Mouse (Mus musculus): ENCODE measurements around the gene Cbln3. TPM values are rescaled to one million over a fixed set of nuclear protein-coding genes. Genes with fewer than 3 reads are reported as not detected.

Gene Cbln3
- polyA plus RNA-seq (2015; fragmentation: Nextera tagmentation; extraction: Ambion mirVana): 0.14 and 0.21 TPM in 2 replicates

GRCm38 (mm10) chr14:55884166-55884565 lies at the start of gene Cbln3:
TSS of gene Cbln3 (minus strand) at chr14:55884392.
- H3K27me3 ChIP-seq (replicated peaks; ENCODE audit: control insufficient read depth, insufficient read depth, low read length): no peaks in the 10 kb centered on the region
- peak within 1 kb of the TSS; percentile 88 for H3K4me2 ChIP-seq (ENCODE audit: low read length)
- WGBS: 26% methylated on average over 4 of the region's 4 CpGs
- H3K27ac ChIP-seq (ENCODE audit: low read length): peak within 1 kb of the TSS; percentile 61
- H3K9ac ChIP-seq (replicated peaks; ENCODE audit: low read depth, low read length): peak within 1 kb of the TSS; percentile 90
- peaks cover 21% of the 10 kb centered on the region for H3K4me1 ChIP-seq (replicated peaks; ENCODE audit: control insufficient read depth, insufficient read depth, low read length)
- peaks cover 3% of the 10 kb centered on the region; the same call in 1 of the 2 replicates for H3K36me3 ChIP-seq (ENCODE audit: control insufficient read depth, insufficient read depth)
- peak; percentile 16 for ATAC-seq
- H3K9me3 ChIP-seq (ENCODE audit: control insufficient read depth, low read length): no peaks in the 10 kb centered on the region
- H3K4me3 ChIP-seq (replicated peaks; ENCODE audit: low read length): peak within 1 kb of the TSS; percentile 92

DNA sequence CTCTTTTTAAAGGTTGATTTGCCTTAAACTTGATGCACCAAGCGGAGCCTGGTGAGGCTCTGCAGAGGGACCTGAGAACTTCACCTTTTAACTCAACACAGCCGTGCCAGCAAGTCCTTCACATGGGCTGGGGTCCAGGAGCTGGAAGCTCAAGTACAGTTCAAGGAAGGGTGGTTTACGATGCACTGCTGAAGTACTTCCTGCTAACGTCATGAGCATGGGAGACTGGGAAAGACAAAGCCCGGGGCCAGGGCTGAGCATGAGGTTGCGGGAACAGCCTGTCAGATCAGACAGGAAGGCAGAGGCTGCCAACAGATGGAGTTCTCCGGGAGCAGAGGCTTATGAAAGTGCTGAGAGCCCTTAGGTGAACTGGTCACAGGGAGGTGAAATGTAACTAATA lies 49.4 kb upstream of the Cbln3 start:
- H3K4me3 ChIP-seq (replicated peaks; ENCODE audit: low read length): no peak overlapping the region
- 65% methylated on average over 7 of the region's 7 CpGs for WGBS
- H3K36me3 ChIP-seq (ENCODE audit: control insufficient read depth, insufficient read depth): no peaks in the 10 kb centered on the region
- no peak for ATAC-seq
- H3K27me3 ChIP-seq (replicated peaks; ENCODE audit: control insufficient read depth, insufficient read depth, low read length): no peaks in the 10 kb centered on the region
- no peaks in the 10 kb centered on the region for H3K9me3 ChIP-seq (ENCODE audit: control insufficient read depth, low read length)
- no peak overlapping the region for H3K4me2 ChIP-seq (ENCODE audit: low read length)
- no peaks in the 10 kb centered on the region for H3K4me1 ChIP-seq (replicated peaks; ENCODE audit: control insufficient read depth, insufficient read depth, low read length)
- H3K27ac ChIP-seq (ENCODE audit: low read length): no peak overlapping the region
- no peak overlapping the region for H3K9ac ChIP-seq (replicated peaks; ENCODE audit: low read depth, low read length)

DNA sequence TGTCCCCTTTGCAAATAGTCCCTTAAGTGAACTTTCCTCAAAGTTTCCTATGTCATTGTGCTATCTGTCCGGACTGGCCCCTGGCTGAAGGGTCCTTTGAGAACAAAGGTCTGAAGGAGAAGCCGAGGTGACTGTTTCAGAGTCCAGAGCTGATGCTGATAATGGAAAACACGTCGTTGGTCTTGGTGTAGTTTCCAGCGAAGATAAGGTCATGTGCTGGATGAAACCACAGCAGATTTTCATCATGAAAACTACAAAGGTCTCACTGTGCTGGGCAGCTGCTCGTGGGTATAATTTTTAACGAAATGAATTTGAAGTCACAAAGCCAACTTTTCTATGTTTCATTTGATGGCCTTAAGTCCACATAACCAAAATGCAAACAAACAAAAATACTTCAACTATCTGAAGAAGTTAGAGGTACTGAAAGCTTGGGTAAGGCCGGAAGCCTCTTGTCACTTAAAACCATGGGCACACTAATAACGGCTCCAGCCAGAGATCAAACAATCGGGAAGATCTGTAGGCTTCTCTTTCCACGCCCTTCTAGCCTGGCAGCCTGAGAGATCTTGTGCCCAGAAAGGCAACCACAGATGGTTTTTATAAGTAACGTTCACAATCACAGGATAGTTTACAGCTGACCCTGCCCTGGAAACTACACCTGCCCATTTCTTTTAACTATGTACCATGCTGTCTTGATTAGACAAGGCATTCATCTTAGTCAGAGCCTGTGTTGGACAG lies 45.2 kb upstream of the Cbln3 start:
- Histone ChIP-seq H3K27ac (ENCODE audit: low read length) (no peak overlapping the region), H3K9ac (replicated peaks; ENCODE audit: low read depth, low read length) (no peak overlapping the region), H3K4me1 (replicated peaks; ENCODE audit: control insufficient read depth, insufficient read depth, low read length) (no peaks in the 10 kb centered on the region), H3K4me3 (replicated peaks; ENCODE audit: low read length) (no peak overlapping the region), H3K36me3 (ENCODE audit: control insufficient read depth, insufficient read depth) (no peaks in the 10 kb centered on the region), H3K27me3 (replicated peaks; ENCODE audit: control insufficient read depth, insufficient read depth, low read length) (no peaks in the 10 kb centered on the region), H3K4me2 (ENCODE audit: low read length) (no peak overlapping the region), H3K9me3 (ENCODE audit: control insufficient read depth, low read length) (no peaks in the 10 kb centered on the region)
- ATAC-seq: no peak
- 86% methylated on average over 12 of the region's 12 CpGs for WGBS

- ATAC-seq: no peak
- 91% methylated on average over 4 of the region's 4 CpGs for whole genome bisulfite sequencing
- Histone ChIP-seq H3K4me1 (replicated peaks; ENCODE audit: control insufficient read depth, insufficient read depth, low read length) (no peaks in the 10 kb centered on the region), H3K27me3 (replicated peaks; ENCODE audit: control insufficient read depth, insufficient read depth, low read length) (no peaks in the 10 kb centered on the region), H3K4me2 (ENCODE audit: low read length) (no peak overlapping the region), H3K9me3 (ENCODE audit: control insufficient read depth, low read length) (no peaks in the 10 kb centered on the region), H3K9ac (replicated peaks; ENCODE audit: low read depth, low read length) (no peak overlapping the region), H3K36me3 (ENCODE audit: control insufficient read depth, insufficient read depth) (no peaks in the 10 kb centered on the region), H3K27ac (ENCODE audit: low read length) (no peak overlapping the region), H3K4me3 (replicated peaks; ENCODE audit: low read length) (no peak overlapping the region)
Measured at GRCm38 (mm10) chr14:55926847-55927246, 42.7 kb upstream of the Cbln3 start.

- WGBS: 92% methylated on average over 7 of the region's 7 CpGs
- Histone ChIP-seq H3K27me3 (replicated peaks; ENCODE audit: control insufficient read depth, insufficient read depth, low read length) (no peaks in the 10 kb centered on the region), H3K27ac (ENCODE audit: low read length) (no peak overlapping the region), H3K4me3 (replicated peaks; ENCODE audit: low read length) (no peak overlapping the region), H3K9me3 (ENCODE audit: control insufficient read depth, low read length) (no peaks in the 10 kb centered on the region), H3K4me2 (ENCODE audit: low read length) (no peak overlapping the region), H3K9ac (replicated peaks; ENCODE audit: low read depth, low read length) (no peak overlapping the region), H3K36me3 (ENCODE audit: control insufficient read depth, insufficient read depth) (no peaks in the 10 kb centered on the region), H3K4me1 (replicated peaks; ENCODE audit: control insufficient read depth, insufficient read depth, low read length) (no peaks in the 10 kb centered on the region)
- ATAC-seq: no peak
Measured at GRCm38 (mm10) chr14:55922475-55923232, 38.5 kb upstream of the Cbln3 start.

- H3K36me3 ChIP-seq (ENCODE audit: control insufficient read depth, insufficient read depth): no peaks in the 10 kb centered on the region
- no peak overlapping the region for H3K27ac ChIP-seq (ENCODE audit: low read length)
- ATAC-seq: peak; percentile 88
- 0 out of 2 replicates have a peak overlapping the region, but pooled peaks have one; percentile 5 for H3K4me2 ChIP-seq (ENCODE audit: low read length)
- H3K9ac ChIP-seq (replicated peaks; ENCODE audit: low read depth, low read length): no peak overlapping the region
- H3K4me1 ChIP-seq (replicated peaks; ENCODE audit: control insufficient read depth, insufficient read depth, low read length): no peaks in the 10 kb centered on the region
- WGBS: 42% methylated on average over 14 of the region's 14 CpGs
- H3K4me3 ChIP-seq (replicated peaks; ENCODE audit: low read length): no peak overlapping the region
- H3K9me3 ChIP-seq (ENCODE audit: control insufficient read depth, low read length): no peaks in the 10 kb centered on the region
- no peaks in the 10 kb centered on the region for H3K27me3 ChIP-seq (replicated peaks; ENCODE audit: control insufficient read depth, insufficient read depth, low read length)
Measured at GRCm38 (mm10) chr14:55918240-55919082, 34.3 kb upstream of the Cbln3 start.

DNA sequence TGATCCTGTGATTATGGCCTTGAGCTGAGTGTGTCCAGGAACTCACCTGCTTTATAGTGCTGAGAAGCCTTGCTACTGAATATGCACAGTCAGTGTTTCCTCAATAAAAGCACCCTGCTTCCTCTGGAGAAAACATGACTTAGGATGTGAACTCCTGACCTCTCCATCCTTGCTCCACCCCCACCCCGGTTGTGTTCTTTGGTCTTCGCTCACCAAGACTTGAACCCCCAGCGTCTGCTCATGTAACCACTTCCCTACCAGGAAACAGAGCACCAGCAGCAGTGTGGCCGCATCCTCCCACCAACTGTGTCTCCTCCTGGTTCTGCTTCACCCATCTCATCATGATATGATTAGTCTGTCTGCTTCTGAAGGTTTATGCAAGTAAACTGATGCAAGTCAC lies 29.2 kb upstream of the Cbln3 start:
- 66% methylated on average over 4 of the region's 4 CpGs for WGBS

DNA sequence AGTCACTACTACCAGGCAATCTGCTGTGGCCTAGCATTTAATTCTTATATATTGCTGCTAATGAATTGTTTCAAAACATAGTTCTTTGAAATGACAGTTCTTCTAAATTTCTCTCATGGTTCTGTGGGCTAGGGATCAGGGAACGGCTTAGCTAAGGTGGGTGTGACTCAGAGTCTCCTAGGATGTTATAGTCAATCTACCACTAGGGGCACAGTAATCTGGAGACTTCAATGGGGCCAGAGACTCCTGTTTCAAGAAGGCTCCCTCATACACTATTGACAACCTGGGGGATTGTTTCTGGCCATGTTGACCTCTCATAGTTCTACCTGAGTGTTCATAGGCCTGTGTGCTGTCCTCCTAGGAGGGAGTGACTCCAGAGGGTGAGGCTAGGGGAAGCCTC lies 21.3 kb upstream of the Cbln3 start:
- H3K4me1 ChIP-seq (replicated peaks; ENCODE audit: control insufficient read depth, insufficient read depth, low read length): peaks cover 7% of the 10 kb centered on the region
- H3K9ac ChIP-seq (replicated peaks; ENCODE audit: low read depth, low read length): no peak overlapping the region
- H3K27ac ChIP-seq (ENCODE audit: low read length): no peak overlapping the region
- no peak for ATAC-seq
- H3K36me3 ChIP-seq (ENCODE audit: control insufficient read depth, insufficient read depth): no peaks in the 10 kb centered on the region
- no peak overlapping the region for H3K4me3 ChIP-seq (replicated peaks; ENCODE audit: low read length)
- WGBS: 29% methylated on average over 1 of the region's 1 CpGs
- H3K9me3 ChIP-seq (ENCODE audit: control insufficient read depth, low read length): no peaks in the 10 kb centered on the region
- no peaks in the 10 kb centered on the region for H3K27me3 ChIP-seq (replicated peaks; ENCODE audit: control insufficient read depth, insufficient read depth, low read length)
- H3K4me2 ChIP-seq (ENCODE audit: low read length): no peak overlapping the region

More for the DNA sequence above, 29.2 kb upstream of the Cbln3 start:
- Histone ChIP-seq H3K27me3 (replicated peaks; ENCODE audit: control insufficient read depth, insufficient read depth, low read length) (no peaks in the 10 kb centered on the region), H3K4me1 (replicated peaks; ENCODE audit: control insufficient read depth, insufficient read depth, low read length) (no peaks in the 10 kb centered on the region), H3K36me3 (ENCODE audit: control insufficient read depth, insufficient read depth) (no peaks in the 10 kb centered on the region), H3K4me2 (ENCODE audit: low read length) (no peak overlapping the region), H3K27ac (ENCODE audit: low read length) (no peak overlapping the region), H3K9ac (replicated peaks; ENCODE audit: low read depth, low read length) (no peak overlapping the region), H3K9me3 (ENCODE audit: control insufficient read depth, low read length) (no peaks in the 10 kb centered on the region), H3K4me3 (replicated peaks; ENCODE audit: low read length) (no peak overlapping the region)
- ATAC-seq: no peak

GRCm38 (mm10) chr14:55900414-55900755 lies 16.2 kb upstream of the Cbln3 start:
- Histone ChIP-seq H3K4me2 (ENCODE audit: low read length) (peak overlapping the region; percentile 92), H3K27me3 (replicated peaks; ENCODE audit: control insufficient read depth, insufficient read depth, low read length) (no peaks in the 10 kb centered on the region), H3K27ac (ENCODE audit: low read length) (peak overlapping the region; percentile 83), H3K4me1 (replicated peaks; ENCODE audit: control insufficient read depth, insufficient read depth, low read length) (peaks cover 16% of the 10 kb centered on the region), H3K9ac (replicated peaks; ENCODE audit: low read depth, low read length) (peak overlapping the region; percentile 69), H3K4me3 (replicated peaks; ENCODE audit: low read length) (peak overlapping the region; percentile 63), H3K9me3 (ENCODE audit: control insufficient read depth, low read length) (no peaks in the 10 kb centered on the region), H3K36me3 (ENCODE audit: control insufficient read depth, insufficient read depth) (peaks cover 2% of the 10 kb centered on the region; the same call in 1 of the 2 replicates)
- ATAC-seq: no peak
- WGBS: 9% methylated on average over 12 of the region's 12 CpGs

Data from forebrain, embryonic 16.5 days (tissue).